Mouse (Mus musculus) ovary, postnatal 36 days (tissue): ENCODE data around the gene Gpr85.
"Not testable (repeated sequence)": the region's sequence is repeated elsewhere in the genome, so short reads cannot be mapped to it uniquely, and the experiment has no call there.

Experiments
- DNase-seq: peaks from one replicate; pipeline ENCODE4 v3.0.0; 2022; ENCODE audit warnings: low spot score, mixed read lengths

Gpr85 gene

DNA sequence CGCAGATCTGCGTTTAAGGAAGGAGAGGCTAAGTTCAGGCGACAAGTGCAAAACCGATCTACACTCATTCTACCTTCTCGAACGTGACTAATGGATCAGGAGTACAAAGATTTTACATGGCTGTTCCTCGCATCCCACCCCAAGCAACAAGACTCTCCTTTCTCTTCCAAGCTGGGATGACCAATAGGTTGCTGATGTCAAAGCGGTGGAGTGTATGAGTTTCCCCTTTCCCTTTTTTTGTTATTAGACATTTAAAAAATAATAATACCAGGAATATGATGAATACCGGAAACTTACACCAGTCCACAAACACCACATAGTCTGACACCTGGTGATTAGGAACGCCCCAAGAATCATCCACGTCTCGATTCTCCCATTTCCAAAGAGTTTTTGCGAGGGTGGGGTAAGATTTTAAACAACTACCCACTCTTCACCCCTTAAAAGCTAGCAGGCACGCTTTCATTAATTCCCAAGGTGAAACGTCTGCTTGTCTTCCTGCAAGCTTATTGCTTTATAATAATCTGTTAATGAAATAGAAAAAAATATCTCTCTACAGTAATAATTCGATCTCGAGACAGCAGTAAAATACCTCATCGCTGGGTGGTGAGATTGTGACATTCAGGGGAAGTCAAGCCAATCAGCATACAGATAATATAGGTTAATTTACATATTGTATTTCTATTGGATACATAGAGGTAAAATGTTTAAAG is at the start of gene Gpr85:
TSS of gene Gpr85 (minus strand) at position 598 of the 710 bp plus-strand sequence.
- DNase-seq = no peak

DNA sequence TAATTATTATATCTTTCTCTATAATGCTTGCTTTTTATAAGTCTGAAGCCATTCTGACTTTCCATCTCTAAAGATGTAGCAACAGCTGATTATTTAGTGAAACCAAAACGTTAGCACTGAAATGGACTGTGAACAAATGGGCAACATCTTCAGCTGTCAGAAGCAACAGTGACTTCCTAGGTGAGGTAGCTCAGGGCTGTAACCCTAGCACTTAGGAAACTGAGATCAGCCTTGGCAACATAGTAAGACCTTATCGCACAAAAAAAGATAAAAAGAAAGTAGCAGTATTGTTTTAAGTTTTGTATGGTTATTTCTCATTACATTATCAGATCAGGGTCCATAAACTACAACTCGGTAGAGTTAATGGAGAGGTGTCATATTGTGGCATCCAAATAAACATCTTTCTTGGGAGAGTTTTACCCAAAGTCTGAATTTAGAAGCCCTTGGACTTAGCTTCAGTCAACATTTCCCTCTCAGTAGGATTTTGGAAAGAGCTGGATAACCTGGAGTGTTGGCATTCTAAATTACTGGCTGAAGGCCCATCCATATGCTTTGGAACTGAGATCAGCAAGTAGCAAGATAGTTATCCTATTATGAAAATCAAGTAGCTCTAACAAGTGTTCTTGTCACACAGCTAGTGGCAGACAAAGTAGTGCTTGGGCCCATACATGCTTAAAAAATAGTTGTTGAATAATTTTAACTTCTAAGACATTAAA is 45.3 kb upstream of the Gpr85 start:
- DNase-seq = no peak

DNA sequence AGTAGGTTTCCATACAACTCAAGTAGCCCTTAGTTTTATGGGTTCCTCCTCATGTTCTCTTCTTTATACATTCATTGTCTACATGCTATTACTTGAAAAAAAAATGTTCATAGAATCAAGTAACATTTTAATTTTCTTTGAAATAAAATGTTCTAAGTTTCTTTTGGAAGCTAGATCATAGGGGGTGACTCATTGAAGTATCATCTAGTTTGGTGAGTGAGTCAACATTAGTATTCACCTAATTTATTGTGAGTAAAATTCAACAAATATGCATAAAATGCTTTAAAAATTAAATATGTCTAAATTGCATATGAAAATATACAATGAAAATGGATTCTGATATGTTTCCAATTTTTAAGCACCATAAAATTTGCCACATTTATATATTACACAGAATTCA is 43.2 kb upstream of the Gpr85 start:
- DNase-seq = no peak

DNA sequence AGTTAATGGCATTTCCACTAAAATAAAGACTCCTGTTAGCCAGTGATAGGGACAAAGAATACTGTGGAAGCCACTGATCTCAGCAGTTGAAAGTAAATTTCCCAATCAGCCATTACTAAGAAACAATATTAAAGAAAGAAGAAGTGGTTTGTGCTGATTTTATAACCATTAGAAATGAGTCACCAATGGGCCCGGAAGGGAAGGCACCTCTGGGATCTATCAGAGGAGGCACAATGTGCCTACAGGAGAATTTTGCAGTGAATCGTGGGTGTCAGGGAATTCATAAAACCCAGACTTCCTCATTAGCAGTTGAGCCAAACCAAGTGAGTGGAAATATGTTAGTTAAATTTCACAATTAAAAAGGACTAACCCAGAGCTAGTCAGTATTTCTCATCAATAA is 34.2 kb upstream of the Gpr85 start:
- DNase-seq = no peak

DNA sequence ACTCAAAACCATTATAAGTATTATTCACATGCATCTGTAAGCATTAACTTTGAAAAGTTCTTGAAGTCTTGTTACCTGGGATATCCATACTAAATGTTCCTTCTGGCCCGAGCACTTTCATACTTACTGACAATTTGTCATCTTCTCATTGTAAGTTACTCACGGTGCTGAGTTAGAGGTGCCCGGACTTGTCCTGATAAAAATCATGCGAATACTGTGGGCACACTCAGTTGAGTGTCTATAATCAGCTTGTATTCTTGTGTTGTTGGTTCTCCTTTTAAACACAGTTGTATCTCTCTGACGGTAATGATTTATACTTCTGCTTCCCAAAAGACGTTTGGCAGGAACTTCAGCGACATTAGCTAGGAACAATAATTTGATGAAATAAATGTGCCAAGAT is 32.3 kb upstream of the Gpr85 start:
- no peak for DNase-seq

DNA sequence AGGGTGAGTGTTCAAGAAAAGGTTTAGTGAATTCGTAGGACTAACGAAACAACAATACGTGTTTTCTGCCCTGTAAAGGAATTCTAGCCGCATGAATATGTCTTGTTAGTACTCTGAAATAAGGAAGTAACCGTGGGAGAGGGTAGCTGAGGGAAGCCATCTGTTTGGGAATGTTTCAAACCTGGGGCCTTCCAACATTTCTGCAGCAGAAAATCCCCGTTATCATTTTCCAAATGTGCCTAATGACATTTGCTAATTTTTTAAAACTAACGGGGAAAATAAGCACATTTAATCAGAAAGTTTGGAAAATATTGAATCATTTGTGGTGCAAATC is 31.9 kb upstream of the Gpr85 start:
- no peak for DNase-seq

DNA sequence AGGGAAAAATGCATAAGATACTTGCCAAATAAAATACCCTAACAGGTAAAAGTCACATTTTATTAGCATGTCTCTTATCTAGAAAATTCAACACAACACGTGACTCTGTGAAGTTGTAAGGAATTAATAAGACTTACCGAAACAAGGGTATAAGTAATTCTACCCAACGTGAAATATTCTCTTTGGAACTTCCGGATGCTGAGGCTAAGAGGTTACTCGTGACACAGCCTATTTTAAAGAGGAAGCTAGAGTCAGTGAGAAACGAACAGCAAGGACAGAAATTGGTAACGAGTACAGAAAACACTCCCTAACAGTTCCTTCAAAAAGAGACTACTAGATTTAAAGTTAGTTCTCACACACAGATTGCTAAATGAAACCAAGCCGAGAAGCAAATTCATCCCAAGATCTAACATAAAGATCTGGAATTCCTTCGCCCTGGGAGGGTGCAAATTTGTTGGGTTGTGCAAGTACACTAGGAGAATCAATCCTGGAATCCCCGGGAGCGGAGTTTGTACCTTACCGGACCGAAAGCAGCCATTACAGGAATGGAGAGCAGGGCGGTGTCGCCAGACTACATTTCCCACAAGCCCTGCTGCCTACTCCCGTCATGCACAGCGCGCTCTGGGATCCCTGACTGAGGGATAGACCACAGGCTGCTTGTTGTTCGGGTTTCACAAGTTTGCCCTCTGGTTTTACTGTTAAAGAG is 31.3 kb upstream of the Gpr85 start, which contains the start of gene 2610001J05Rik:
TSS of gene 2610001J05Rik (minus strand) at position 600 of the 706 bp plus-strand sequence.
- peak; percentile 86 for DNase-seq

DNA sequence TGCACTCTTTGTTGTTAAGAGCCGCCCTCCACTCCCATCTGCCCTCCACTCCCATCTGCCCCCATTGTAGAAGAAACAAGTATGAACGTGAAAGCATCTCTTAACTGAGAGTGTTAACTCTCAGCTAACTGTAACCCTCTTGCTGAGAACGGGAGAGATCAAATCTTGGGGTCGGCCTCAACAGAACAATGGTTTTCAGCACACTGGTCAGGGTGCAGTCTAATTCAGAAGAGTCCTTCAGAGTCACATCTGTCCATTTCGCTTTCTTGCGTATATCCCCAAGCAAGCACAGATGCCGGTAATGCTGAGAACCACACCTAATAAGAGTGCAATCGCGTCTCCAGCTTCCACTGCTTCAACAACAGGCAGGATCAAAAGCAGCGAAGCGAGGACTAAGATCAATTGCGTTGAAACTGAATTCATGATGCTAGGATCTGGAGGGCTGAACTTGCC is 30.6 kb upstream of the Gpr85 start:
- DNase-seq = peak; percentile 2

DNA sequence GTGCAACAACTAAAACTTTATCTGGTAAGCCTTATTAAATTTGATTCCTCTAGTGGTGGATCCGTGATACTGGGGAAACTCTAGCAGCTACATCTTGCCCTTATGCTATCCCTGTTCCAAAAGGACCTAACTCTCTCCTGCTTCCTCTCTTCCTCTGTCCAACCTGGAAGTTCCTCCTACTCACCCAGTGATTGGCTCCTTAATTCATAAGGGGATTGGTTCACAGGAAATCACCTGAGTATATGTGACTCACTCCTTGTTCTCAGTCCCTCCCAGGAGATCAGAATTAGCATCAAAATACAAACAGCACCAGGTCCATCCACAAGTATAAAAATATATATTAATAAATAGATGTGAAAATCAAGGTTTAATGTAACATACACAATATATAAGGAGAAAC is 20.9 kb upstream of the Gpr85 start:
- no peak for DNase-seq

DNA sequence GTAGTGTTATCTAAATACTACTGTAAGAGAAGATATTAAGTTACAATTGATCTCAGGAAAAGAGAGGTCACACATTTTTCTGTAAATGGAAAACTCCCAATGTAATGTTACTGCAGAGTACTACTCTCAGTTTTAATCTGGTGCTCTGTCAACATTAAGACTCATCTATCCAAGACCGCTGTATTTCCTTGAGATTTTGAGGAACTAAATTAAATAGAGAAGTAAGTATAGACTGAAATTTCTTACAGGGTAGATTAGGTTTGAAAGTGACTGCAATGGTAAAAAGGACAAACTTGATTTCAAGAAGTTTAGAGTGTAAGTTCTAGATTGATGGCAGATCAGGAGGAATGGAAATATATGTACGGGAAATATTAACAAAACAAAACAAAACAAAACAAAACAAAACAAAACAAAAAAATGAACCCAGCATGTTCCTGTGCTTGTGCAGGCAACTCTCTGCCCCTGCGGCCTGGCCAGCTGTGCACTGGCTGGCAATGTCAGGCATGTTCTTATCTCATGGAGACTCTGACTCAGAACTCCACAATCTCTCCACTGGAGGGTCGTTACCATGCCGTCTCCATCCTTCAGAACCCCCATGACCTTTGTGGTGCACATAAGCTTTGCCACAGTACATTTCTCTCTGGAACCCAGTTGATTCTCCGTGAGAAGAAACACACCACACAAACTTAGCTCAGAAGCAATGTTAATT is 20.3 kb upstream of the Gpr85 start:
- DNase-seq = no peak

DNA sequence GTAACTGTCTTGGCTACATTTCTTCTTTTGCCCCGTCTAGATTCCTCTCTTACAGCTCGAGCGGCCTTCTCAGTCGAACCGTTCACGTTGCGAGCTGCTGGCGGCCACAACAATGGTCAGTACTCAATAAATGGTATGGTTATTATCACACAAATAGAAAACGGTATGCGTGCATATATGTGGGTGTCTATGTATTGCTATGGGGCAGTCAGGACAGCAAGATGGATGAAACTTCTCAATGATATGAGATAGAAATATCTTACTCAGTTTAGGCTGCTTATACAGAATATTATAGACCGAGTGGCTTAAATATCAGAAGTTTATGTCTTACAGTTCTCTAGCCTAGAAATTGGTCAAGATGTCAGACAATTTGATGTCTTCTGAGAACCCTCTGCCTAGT is 14.5 kb upstream of the Gpr85 start:
- DNase-seq = no peak

DNA sequence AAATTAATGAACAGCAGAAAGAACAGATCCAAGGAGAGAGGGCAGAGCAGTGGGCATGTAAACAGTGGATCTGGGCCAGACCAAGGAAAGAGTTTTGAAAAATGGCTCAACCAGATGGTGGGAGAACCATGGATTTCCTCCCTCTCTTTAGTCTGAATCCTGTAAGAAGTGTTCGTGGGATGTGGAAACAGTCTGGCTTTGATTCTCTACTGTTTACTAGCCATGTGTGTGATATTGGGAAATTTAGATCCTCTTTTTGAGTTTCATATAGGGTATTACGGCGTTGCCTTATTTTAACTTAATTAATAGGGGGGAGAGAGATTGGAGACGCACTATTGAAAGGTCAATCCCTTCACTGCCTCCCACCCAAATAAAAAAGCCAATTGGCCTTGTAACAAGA is 13.5 kb upstream of the Gpr85 start:
- DNase-seq = no peak

DNA sequence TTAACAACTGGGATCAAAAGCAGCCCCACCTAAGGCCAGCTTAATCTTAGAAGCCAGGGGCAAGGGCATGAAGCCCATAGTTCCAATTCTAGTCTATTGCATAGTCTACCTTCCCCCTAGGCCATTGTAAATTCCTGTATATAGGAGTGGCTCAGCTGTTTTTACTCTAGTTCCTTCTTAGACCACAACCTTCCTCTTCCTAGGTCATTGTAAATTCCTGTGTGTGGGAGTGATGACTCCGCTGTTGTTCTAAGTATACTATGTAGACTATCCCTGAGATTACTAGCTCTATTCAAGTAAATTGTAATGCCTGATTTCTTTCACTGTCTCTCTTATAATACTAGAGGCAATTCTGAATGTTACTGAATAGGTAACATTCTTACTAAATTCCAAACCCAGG is 6.3 kb upstream of the Gpr85 start:
- not testable (repeated sequence) for DNase-seq

DNA sequence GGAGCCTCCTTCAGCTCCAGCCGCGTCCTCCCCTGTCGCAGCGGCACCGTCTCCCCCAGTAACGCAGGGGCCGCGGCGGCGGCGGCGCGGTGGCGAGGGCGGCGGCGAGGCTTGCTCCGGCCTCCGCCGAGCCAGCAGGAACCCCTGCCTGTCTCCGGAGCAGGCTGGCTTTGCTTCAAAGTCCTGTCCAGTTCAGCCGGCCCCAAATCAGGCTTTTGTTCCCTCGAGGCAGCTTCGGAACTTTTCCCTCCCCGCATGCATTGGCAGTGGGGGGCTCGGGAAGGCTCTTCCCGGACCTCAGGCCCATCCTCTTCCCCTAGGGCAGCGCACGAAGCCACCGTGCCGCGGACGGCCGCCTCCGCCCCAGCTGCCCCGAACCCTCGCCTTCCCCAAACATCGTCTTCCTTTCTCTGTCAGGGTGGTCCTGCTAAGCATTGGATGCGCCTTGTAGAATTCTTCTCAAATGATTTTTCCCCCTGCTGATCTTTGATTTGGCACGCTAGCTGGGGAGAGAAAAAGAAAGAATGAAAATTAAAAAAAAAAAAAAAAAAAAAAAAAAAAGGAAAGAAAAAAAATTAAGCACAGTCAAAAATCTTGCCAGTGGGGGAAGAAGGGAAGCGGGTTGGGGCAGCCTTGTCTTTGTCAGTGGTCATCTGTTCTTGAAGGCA is 931 bp downstream of the Gpr85 start:
- DNase-seq = peak; percentile 69

DNA sequence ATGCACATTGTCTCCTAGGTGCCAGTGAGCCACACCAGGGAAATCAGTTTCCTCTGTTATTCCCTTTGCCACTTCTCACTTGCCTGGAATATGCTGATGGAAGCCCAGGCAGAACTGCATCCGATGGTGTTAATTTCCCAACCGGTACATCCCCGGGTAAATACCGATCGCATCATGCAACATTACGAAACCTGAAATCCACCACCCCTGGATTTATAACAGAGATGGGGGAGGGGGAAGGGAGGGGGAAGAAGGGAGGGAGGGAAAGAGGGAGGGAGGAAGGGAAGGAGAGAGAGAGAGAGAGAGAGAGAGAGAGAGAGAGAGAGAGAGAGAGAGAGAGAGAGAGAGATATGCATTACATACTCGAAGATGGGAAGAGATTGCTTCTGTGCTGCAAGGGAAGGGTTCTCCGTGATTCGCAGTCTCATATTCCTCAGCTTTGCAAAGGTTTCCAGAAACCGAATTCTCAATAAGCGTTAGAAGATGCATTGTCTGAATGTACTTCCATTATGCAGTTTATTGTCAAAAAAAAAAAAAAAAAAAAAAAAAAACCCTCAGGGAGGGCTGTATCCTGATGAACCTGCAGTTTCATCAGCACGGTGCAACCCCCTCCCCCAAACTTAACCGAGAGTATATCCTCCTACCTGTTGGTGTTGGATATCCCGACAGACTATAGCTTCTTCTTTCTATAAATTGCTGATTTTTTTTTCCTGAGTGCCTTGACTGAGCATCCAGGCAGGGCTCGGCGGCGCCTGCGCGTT is 1.6 kb downstream of the Gpr85 start:
- DNase-seq = no peak

DNA sequence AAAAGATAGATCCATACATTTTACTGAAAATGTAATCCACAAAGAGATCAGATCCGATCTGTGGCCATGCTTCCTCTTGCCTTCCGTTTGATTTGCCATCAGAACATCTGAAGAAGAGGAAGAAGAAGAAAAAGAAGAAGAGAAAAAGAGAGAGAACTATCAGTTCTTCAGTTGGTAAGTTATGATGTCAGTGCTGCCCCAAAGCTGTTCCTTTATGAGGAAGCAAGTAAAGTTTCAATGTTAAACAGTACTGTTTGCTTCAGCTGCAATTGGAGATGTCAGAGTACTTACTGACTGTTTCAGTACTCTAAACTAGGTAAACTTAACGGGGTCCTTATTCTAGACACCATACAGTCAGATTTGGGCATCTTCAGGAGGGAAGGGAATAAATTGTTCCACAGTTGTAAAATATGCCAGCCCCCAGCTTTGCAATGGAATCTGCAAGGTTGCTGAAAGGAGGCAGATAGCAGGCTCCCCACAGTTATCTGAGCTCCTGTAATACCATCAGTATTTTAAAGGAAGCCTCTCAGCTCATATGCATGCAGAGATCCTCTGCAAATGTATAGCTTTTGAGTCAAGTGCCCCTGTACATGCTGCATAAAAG is 2.7 kb downstream of the Gpr85 start:
- DNase-seq = no peak

DNA sequence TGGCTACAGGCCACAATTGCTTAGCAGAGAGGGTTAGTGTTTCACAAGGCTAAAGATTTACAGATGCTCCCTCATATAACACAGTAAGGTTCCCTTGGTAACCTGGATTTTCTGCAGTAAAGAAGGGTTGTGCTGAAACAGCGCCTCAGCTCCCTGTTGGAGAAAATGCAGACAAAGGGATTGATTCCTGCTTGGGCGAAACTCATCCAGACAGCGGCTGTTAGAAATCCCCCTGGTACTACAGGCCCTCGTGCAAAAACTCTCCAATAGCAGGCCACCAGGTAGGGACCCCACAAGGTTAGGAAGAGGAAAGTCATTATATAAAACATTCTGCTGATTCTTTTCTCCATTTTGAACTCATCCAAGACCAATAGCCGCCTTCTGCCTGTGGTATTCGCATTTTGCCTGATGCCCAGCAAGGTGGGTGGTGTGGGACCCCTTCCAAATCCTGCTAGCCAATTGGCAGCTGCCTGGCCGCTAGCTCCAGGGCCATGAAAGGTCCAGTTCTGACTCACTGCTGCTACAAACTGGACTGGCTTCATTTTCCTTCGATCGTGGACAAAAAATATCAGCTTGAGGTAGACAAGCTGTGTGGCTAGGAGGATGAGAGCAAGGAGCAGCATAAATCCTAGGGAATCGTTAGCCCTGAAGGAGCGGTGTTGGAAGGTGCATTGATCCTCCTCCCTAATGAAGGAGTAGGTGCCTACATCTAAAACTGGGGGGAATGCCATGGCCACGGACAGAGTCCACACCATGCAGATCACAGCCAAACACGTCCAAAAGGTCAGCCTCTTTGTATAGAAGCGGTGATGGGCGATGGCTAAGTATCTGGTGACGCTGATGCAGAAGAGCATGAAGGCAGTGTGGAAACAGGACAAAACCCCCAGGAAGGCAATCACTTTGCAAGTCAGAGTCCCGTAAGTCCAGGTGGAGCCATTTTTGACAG is 3.7 kb downstream of the Gpr85 start:
- no peak for DNase-seq

DNA sequence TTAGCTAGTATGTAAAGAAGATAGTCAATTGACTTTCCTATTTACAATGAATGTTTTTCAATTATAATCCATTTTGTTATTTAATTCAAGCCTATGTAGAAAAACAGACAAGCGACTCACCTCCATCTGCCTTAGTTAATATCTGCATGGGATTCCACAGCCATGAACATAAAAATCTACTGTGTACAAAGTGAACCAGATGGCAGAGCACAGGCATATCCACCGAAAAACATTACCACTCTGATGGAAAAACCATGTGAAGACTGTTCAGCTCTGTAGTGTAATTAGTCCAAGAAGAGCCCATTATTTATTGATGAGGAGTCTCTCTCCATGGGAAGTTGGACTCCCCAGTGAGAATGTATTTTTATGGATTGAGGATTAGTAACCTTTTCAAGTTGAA is 7.0 kb downstream of the Gpr85 start:
- DNase-seq = no peak

DNA sequence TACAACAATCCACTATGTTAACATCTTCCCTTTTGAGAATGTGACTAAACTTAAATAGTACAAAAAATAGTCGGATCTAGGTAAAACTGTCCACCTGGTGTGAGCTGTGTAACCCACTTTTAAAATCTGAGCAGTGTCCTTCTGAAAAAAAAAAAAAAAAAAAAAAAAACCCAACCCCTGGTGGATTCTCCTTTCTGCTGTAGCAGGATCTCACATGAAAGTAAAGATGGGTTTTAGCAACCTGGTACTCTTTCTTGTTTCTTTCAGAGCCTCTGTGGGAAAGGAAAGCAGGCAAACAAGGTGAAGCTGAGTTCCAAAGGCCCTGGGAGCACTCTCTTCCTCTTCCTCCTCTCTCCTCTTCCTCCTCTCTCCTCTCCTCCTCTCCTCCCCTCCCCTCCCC is 10.9 kb downstream of the Gpr85 start:
- DNase-seq = no peak

DNA sequence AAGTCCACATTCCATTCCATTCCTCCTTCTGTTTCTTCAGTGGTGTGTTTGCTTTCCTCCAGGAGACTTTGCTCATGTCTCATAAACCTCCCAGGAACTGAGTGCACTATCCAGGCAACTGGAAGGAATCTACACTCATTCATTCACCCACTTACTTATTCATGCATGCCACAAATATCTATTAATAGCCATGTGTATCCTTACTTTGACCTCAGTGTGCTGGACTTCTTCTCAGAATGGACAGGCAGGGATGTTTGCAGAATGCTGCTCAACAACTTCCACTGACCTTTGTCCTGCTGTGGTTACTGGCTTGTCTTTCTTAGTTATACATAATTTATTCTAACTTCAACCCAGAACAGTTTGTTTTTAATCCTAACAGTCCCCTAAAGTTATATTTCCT is 23.1 kb downstream of the Gpr85 start:
- no peak for DNase-seq
